Mouse (Mus musculus): ENCODE measurements around the gene Ankzf1. TPM values are rescaled to one million over a fixed set of nuclear protein-coding genes. Genes with fewer than 3 reads are reported as not detected.

Ankzf1 gene
- total and polyA plus RNA-seq, 2 experiments, result 16.6 to 17.7 TPM

DNA sequence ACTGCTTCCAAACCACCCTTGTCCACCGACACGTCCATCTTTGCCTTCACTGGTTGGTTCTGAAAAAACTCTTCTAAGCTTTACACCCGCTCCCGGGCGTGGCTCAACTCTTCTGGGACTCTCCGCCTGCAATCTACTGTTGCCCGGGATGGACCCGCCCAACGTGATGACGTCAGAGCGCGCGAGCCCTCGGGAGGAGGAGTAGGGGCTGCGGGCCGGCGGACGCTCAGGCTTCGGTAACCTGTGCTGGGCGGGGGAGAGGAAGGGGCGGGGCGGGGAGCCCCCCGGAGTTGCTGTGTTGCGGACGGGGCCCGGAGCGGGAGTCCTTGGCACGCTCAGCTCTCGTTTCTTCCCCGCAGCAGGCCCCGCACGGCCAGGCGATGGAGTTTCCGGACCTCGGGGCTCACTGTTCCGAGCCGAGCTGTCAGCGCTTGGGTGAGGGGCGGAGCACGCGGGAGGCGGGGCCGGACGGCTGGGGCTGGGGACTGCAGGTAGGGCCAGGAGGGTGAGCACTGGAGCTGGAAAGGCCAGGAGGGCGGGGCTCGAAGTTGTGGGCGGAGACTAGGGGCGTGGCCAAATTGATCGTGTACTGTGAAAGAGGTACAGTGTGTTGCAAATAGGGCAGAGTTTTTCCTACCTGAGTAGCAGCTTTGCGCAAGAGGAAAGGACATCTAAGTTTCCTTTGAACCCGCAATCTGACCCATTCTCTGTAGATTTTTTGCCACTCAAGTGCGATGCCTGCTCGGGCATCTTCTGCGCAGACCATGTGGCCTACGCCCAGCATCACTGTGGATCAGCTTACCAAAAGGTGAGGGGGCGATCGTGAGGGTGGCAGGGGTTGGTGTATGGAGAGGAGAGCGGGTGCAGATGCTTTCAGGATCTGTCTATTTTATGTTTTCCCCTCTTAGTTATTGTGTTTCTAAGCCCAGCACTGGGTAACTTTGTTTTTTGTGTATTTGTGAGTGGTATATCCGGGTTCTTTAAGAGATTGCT, 23.2 kb upstream of the Ankzf1 start, which contains the start of gene Zfand2b:
Gene Zfand2b, plus strand, starts transcription at position 175 of the 993 bp plus-strand sequence.
- Histone ChIP-seq H3K4me1 (ENCODE audit: control insufficient read depth, insufficient read depth, low read length) (peaks cover 13% of the 10 kb centered on the region), H3K79me2 (ENCODE audit: control insufficient read depth, insufficient read depth, low read length) (no peaks in the 10 kb centered on the region), H3K27ac (replicated peaks; ENCODE audit: insufficient read depth, low read depth, low read length) (peak within 1 kb of the TSS; percentile 87), H3K36me3 (ENCODE audit: control insufficient read depth, insufficient read depth, low read length) (peaks cover 25% of the 10 kb centered on the region), H3K9ac (ENCODE audit: low read depth, low read length) (peak within 1 kb of the TSS; percentile 75), H3K27me3 (ENCODE audit: control insufficient read depth, insufficient read depth, low read length) (no peaks in the 10 kb centered on the region), H3K4me3 (ENCODE audit: insufficient read depth, low read depth, low read length) (peak within 1 kb of the TSS; percentile 64)
- peak; percentile 97 for DNase-seq (ENCODE audit: extremely low read depth, low read depth, low spot score)
- TF ChIP-seq POLR2A (IDR thresholded peaks at IDR 0.05; ENCODE audit: extremely low read depth, insufficient read depth, low read length) (no peak; the same call in 1 of the 2 replicates), CTCF (IDR thresholded peaks at IDR 0.05; ENCODE audit: low read depth, low read length) (no peak)
- WGBS, result 1% methylated on average over 58 of the region's 59 CpGs

GRCm38 (mm10) chr1:75179334-75180104, 12.4 kb upstream of the Ankzf1 start:
- 3% methylated on average over 23 of the region's 23 CpGs for WGBS
- H3K4me1 ChIP-seq (ENCODE audit: control insufficient read depth, insufficient read depth, low read length), result peaks cover 5% of the 10 kb centered on the region; the same call in 1 of the 2 replicates
- H3K79me2 ChIP-seq (ENCODE audit: control insufficient read depth, insufficient read depth, low read length), result no peaks in the 10 kb centered on the region
- H3K27me3 ChIP-seq (ENCODE audit: control insufficient read depth, insufficient read depth, low read length), result no peaks in the 10 kb centered on the region
- TF ChIP-seq CTCF (IDR thresholded peaks at IDR 0.05; ENCODE audit: low read depth, low read length), result no peak
- no peak for TF ChIP-seq POLR2A (IDR thresholded peaks at IDR 0.05; ENCODE audit: extremely low read depth, insufficient read depth, low read length)
- H3K27ac ChIP-seq (replicated peaks; ENCODE audit: insufficient read depth, low read depth, low read length), result peak overlapping the region; percentile 76
- peak; percentile 78 for DNase-seq (ENCODE audit: extremely low read depth, low read depth, low spot score)
- peak overlapping the region; percentile 95 for H3K4me3 ChIP-seq (ENCODE audit: insufficient read depth, low read depth, low read length)
- H3K9ac ChIP-seq (ENCODE audit: low read depth, low read length), result peak overlapping the region; percentile 89
- peaks cover 28% of the 10 kb centered on the region for H3K36me3 ChIP-seq (ENCODE audit: control insufficient read depth, insufficient read depth, low read length)

GRCm38 (mm10) chr1:75180105-75180590, 11.8 kb upstream of the Ankzf1 start, which contains the start of gene Abcb6:
Abcb6 (minus strand) TSS chr1:75180392.
- WGBS, result under 1% methylated on average over 31 of the region's 31 CpGs
- Histone ChIP-seq H3K27ac (replicated peaks; ENCODE audit: insufficient read depth, low read depth, low read length) (peak within 1 kb of the TSS; percentile 76), H3K9ac (ENCODE audit: low read depth, low read length) (peak within 1 kb of the TSS; percentile 89), H3K4me3 (ENCODE audit: insufficient read depth, low read depth, low read length) (peak within 1 kb of the TSS; percentile 95), H3K27me3 (ENCODE audit: control insufficient read depth, insufficient read depth, low read length) (no peaks in the 10 kb centered on the region), H3K79me2 (ENCODE audit: control insufficient read depth, insufficient read depth, low read length) (no peaks in the 10 kb centered on the region), H3K4me1 (ENCODE audit: control insufficient read depth, insufficient read depth, low read length) (peaks cover 5% of the 10 kb centered on the region; the same call in 1 of the 2 replicates), H3K36me3 (ENCODE audit: control insufficient read depth, insufficient read depth, low read length) (peaks cover 30% of the 10 kb centered on the region)
- peak; percentile 72 for TF ChIP-seq POLR2A (IDR thresholded peaks at IDR 0.05; ENCODE audit: extremely low read depth, insufficient read depth, low read length)
- TF ChIP-seq CTCF (IDR thresholded peaks at IDR 0.05; ENCODE audit: low read depth, low read length), result no peak
- DNase-seq (ENCODE audit: extremely low read depth, low read depth, low spot score), result peak; percentile 94

DNA sequence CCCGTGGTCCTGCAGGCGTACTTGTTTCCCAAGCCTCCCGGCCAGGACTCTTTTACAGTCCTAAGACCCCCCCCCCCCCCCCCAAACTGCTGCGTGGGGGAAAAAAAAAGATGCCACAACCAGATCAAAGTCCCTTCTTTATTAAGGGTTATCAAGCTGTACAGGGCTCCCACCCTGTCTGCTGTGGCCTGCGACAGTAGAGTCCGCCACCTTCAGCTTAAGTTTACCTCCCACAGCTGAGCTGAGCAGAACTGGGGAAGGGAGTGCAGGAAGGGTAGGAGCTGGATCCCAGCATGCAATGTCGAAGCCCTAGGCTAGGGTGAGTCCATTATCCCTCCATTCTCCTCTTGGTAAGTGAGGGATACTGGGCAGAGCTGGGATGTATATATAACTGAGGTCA, 11.2 kb upstream of the Ankzf1 start:
- peaks cover 5% of the 10 kb centered on the region; the same call in 1 of the 2 replicates for H3K4me1 ChIP-seq (ENCODE audit: control insufficient read depth, insufficient read depth, low read length)

DNA sequence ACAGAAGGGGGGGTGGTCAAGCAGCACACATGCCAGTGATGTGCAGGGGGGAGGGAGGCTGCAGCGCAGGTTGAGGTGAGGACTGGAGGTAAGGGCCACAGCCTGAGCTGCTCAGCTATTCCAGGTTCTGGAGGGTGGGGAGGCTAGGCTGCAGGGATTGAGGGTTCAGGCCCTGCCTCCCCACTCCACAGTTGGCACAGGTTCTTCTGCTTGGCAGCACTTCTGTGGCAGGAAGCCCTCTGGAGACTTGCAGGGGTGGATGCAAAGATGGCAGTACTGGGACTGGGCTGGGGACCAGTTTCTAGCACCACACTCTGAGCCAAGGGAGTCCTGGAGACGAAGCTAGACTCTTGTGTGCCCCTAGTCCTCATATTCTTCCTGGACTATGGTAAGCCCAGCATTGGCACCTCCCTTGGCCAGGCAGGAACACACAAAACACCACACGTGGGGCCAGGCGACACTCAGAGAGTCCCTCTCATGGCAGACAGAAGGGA, 10.5 kb upstream of the Ankzf1 start:
- peaks cover 26% of the 10 kb centered on the region for H3K36me3 ChIP-seq (ENCODE audit: control insufficient read depth, insufficient read depth, low read length)
- peaks cover 5% of the 10 kb centered on the region; the same call in 1 of the 2 replicates for H3K4me1 ChIP-seq (ENCODE audit: control insufficient read depth, insufficient read depth, low read length)
- no peaks in the 10 kb centered on the region for H3K79me2 ChIP-seq (ENCODE audit: control insufficient read depth, insufficient read depth, low read length)
- H3K27ac ChIP-seq (replicated peaks; ENCODE audit: insufficient read depth, low read depth, low read length), result no peak overlapping the region
- TF ChIP-seq POLR2A (IDR thresholded peaks at IDR 0.05; ENCODE audit: extremely low read depth, insufficient read depth, low read length) (no peak), CTCF (IDR thresholded peaks at IDR 0.05; ENCODE audit: low read depth, low read length) (no peak)
- no peaks in the 10 kb centered on the region for H3K27me3 ChIP-seq (ENCODE audit: control insufficient read depth, insufficient read depth, low read length)
- DNase-seq (ENCODE audit: extremely low read depth, low read depth, low spot score), result no peak
- WGBS, result 90% methylated on average over 4 of the region's 4 CpGs
- no peak overlapping the region for H3K9ac ChIP-seq (ENCODE audit: low read depth, low read length)
- H3K4me3 ChIP-seq (ENCODE audit: insufficient read depth, low read depth, low read length), result no peak overlapping the region

More for the DNA sequence above, 11.2 kb upstream of the Ankzf1 start:
- Histone ChIP-seq H3K27ac (replicated peaks; ENCODE audit: insufficient read depth, low read depth, low read length) (no peak overlapping the region), H3K27me3 (ENCODE audit: control insufficient read depth, insufficient read depth, low read length) (no peaks in the 10 kb centered on the region), H3K36me3 (ENCODE audit: control insufficient read depth, insufficient read depth, low read length) (peaks cover 29% of the 10 kb centered on the region), H3K9ac (ENCODE audit: low read depth, low read length) (no peak overlapping the region), H3K79me2 (ENCODE audit: control insufficient read depth, insufficient read depth, low read length) (no peaks in the 10 kb centered on the region), H3K4me3 (ENCODE audit: insufficient read depth, low read depth, low read length) (no peak overlapping the region)
- 41% methylated on average over 7 of the region's 7 CpGs for WGBS
- TF ChIP-seq POLR2A (IDR thresholded peaks at IDR 0.05; ENCODE audit: extremely low read depth, insufficient read depth, low read length) (no peak), CTCF (IDR thresholded peaks at IDR 0.05; ENCODE audit: low read depth, low read length) (no peak)
- no peak for DNase-seq (ENCODE audit: extremely low read depth, low read depth, low spot score)

Measured in liver, adult 2 months (tissue).